Mouse (Mus musculus) thymus, adult 2 months (tissue): ENCODE measurements around the gene BC051665.

Experiments
- CTCF ChIP-seq: fragments of 200-500 bp; IDR thresholded peaks from 2 replicates; pipeline ENCODE4 v1.5.1; 2012; ENCODE audit warnings: mild to moderate bottlenecking, control low read depth, low read length, moderate library complexity, borderline replicate concordance; ENCODE audit not compliant: control insufficient read depth, poor library complexity, insufficient read depth; ENCODE audit errors: extremely low read depth
- POLR2A ChIP-seq: fragments of 200-500 bp; IDR thresholded peaks from 2 replicates; pipeline ENCODE4 v1.6.1; 2012; ENCODE audit warnings: mild to moderate bottlenecking, low read length, control low read depth, moderate library complexity; ENCODE audit not compliant: control insufficient read depth, poor library complexity, insufficient read depth; ENCODE audit errors: extremely low read depth

- TF ChIP-seq POLR2A (no peak), CTCF (no peak)
These were observed 39.9 kb downstream of the BC051665 start for GRCm38 (mm10) chr13:60746271-60746670.
